Mouse (Mus musculus): ENCODE results near the gene Itga3.

The Itga3 gene

GRCm38 (mm10) chr11:95004136-95004936, 72.3 kb downstream of the Itga3 start:
- DNase-seq (ENCODE audit: low spot score), result no peak

- DNase-seq (ENCODE audit: low spot score), result no peak
Measured at GRCm38 (mm10) chr11:95002705-95003104, 73.9 kb downstream of the Itga3 start.

GRCm38 (mm10) chr11:95001584-95002347, 74.8 kb downstream of the Itga3 start:
- DNase-seq (ENCODE audit: low spot score), result no peak

GRCm38 (mm10) chr11:95001058-95001457, 75.5 kb downstream of the Itga3 start:
- peak; percentile 76 for DNase-seq (ENCODE audit: low spot score)

- DNase-seq (ENCODE audit: low spot score), result peak; percentile 70
Measured at GRCm38 (mm10) chr11:95000548-95000947, 76.1 kb downstream of the Itga3 start.

- DNase-seq (ENCODE audit: low spot score), result no peak
Measured at GRCm38 (mm10) chr11:95000128-95000527, 76.5 kb downstream of the Itga3 start.

GRCm38 (mm10) chr11:94998041-94998531, 78.5 kb downstream of the Itga3 start:
- peak; percentile 37 for DNase-seq (ENCODE audit: low spot score)

GRCm38 (mm10) chr11:94997596-94997995, 79.0 kb downstream of the Itga3 start:
- DNase-seq (ENCODE audit: low spot score), result no peak

- no peak for DNase-seq (ENCODE audit: low spot score)
Measured at GRCm38 (mm10) chr11:94996984-94997383, 79.6 kb downstream of the Itga3 start.

GRCm38 (mm10) chr11:94996101-94996500, 80.5 kb downstream of the Itga3 start:
- no peak for DNase-seq (ENCODE audit: low spot score)

- DNase-seq (ENCODE audit: low spot score), result no peak
Measured at GRCm38 (mm10) chr11:94994947-94995772, 81.4 kb downstream of the Itga3 start.
